Mouse (Mus musculus): ENCODE results near the gene Nkap.
"Not testable (repeated sequence)": the region's sequence is repeated elsewhere in the genome, so short reads cannot be mapped to it uniquely, and the experiment has no call there.

Nkap gene

DNA sequence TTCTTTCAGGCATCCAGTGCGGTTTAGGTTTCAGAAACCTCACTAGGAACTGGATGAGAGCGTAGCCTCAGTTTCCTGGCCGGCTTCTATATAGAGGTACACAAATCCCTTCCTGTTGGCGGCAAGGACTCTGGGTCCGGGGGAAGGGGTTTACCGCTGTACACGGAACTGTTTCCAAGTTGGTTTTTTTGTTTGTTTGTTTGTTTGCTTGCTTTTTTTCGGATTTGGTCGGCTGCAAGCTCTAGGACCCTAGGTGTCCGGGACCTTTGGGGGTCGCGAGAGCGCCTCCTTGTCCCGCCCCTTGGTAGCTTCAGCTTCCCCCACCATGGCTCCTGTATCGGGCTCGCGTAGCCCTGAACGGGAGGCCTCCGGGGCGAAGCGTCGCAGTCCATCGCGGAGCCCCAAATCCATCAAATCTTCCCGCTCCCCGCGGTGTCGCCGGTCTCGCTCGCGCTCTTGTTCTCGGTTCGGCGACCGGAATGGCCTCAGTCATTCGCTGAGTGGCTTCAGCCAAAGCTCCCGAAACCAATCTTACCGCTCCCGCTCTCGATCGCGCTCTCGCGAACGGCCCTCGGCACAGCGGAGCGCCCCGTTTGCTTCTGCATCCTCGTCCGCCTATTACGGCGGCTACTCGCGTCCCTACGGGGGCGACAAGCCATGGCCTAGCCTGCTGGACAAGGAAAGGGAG lies at the start of gene Nkap:
Gene Nkap, plus strand, starts transcription at position 125 of the 688 bp plus-strand sequence.
- peak; percentile 81 to 83 for DNase-seq

DNA sequence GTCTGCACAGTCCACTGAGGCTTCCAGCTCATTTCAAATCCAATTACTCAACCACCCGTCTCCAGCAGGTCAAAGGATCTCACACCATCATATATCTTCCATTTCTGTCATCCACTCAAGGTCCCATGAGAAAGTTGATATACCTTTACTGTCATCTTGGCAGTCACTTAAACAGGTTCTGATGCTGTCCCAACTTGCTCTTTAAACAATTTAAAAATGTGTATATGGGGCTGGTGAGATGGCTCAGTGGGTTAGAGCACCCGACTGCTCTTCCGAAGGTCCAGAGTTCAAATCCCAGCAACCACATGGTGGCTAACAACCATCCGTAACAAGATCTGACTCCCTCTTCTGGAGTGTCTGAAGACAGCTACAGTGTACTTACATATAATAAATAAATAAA lies 46.2 kb upstream of the Nkap start:
- not testable (repeated sequence) for DNase-seq

DNA sequence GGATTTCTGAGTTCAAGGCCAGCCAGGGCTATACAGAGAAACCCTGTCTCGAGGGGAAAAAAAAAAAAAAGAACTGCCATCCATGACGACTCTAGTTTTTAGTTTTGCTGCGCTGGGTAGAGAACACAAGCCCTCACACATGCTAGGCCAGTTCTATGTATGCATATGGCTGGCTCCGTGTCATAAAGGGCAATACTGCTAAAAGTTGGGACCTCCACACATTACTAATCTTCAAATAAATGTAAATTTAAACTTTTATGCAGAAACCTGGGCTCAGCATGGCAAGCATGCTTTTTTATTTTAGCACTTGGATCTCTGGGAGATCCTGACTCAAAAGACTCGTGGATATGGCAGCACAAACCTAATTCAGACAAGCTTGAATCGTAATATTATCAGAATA lies 45.4 kb upstream of the Nkap start:
- no peak for DNase-seq

DNA sequence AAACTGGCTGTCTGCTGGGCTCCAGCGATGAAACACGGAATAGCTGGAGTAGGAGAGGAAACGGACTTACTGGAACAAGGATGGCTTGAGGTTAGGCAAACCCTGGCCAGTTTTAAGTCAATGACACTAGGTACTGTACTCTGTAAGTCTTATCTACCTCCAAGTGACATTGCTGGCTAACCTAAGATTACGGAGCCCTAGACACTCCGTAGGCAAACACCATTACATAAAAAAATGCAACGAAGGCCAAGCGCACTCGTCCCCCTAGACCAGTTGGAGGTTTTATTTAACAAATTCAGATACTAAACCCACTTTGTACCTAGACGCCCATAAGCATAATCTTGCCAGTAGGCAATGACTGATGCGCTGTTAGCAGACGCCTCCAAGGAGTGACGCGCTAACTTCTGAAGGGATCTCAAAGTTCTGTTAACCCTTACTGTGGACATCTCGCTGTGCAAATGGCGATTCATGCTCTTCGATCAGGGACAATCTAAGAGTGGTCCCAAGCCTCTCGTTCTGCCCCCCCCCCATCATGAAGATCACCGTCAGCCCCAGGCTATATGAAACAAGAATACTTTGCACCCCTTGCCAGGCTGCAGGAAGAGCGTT lies 42.2 kb upstream of the Nkap start:
- peak in 1 of 2 experiments; percentile 19 for DNase-seq

DNA sequence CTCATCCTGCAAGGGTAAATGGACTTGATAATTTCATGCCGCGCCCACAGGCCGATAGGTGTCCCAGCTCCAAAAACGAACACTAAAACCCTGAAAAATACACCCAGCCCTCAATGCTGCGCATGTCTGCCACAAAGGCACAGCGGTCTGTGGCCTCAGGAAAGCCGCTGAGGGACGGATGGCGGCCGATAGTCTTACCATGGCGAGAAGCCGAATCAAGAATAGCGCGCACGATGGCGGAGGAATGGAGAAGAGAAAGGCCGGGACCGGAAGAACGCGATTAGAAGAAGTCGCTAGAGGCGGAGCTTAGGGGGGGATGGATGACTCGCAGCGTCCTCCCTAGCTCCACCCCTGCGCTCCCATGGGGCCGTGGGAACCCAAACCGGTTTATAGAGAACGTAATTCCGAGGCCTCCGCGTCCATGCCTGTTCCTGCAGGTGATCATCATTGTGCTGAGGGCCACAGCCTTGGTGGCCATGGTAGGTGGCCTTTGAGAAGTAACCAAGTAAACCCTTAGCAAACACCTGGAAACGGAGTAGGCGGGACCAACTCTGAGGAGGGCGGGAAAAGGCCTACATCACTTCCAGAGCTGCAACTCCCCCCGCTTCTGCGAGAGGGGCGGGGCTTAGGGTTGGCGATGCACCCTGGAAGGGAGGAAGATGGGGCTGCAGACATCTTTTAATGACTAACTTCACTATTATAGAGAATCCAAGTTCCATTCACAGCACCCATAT lies 41.5 kb upstream of the Nkap start, which contains the start of gene Rpl39:
Gene Rpl39, minus strand, starts transcription at position 476 of the 734 bp plus-strand sequence.
- peak; percentile 89 to 91 for DNase-seq

DNA sequence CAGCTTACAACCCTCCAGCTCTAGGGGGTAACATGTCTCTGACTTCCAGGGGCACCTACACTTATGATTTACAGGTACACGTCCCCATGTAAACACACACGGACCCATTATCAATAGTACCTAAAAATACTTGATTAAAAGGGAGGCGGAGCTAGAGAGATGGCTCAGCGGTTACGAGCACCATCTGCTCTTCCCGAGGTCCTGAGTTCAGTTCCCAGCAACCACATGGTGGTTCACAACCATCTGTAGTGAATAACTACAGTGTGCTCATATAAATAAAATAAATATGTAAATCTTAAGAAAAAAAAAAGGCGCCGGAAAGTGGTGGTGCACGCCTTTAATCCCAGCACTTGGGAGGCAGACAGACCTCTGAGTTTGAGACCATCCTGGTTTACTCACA lies 40.9 kb upstream of the Nkap start:
- DNase-seq = no peak

DNA sequence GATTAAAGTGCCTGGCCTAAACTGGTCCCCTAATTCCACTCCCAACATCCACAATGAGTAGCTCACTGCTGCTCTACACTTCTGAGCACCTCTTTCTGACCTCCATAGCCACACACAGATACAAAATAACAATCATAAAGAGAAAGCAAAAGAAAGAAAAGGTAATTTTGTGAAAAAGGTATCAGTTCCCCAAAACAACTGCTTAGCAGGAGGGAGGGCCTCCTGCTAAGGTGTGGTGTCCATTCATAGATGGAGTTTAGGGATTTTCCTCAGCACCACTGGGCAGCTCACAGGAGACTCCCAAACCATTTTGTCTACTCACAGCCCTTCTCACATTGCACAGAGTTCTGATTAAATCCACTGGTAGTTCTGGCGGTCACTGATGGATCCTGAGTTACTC lies 37.8 kb upstream of the Nkap start:
- peak in 1 of 2 experiments; percentile 4 for DNase-seq

DNA sequence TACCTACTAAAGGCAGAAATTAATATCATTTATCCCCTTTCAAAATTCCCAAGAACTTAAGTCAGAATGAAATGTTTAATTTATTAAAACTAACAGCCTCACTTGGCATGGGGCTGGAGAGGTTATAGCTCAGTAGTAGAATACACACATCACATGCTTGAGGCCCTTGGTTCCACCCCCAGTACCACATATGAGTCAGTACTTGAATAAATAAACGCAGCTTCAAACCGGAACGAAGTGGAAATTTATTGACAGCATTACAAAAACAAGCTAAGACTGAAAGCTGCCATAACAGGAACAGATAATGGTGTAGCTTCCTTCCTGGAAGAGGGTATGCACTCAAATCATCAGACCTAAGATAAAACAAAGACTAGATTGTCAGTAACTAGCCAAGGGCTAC lies 35.1 kb upstream of the Nkap start:
- no peak for DNase-seq

DNA sequence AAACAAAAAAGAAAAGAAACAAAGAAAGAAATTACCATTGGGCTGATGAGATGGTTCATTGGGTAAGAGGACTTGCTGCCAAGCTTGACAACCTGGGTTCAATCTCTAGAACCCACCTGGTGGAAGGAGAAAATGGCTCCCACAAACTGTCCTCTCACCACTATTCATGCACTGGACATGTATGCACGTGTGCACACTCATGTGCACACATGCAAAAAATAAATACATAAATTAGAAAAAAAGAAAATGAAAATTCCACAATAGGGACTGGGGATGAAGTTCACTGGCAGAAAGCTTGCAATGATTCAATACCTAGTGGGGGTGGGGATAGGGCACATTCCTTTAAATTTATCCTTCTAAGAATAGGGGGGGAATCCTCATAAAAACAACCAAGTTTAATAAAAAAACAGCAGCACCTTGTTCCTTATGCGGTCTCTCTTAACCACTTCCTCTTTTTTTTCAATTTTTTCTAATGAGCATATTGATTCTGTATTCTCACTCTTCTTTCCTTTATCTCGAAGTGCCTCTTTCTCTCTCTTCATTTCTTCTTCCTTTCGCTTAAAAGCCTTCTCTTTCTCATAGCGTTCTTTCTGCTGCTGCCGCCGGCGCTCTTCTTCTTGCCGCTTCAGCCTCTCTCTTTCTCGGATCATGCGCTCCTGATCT lies 31.4 kb upstream of the Nkap start:
- peak; percentile 15 to 20 for DNase-seq

DNA sequence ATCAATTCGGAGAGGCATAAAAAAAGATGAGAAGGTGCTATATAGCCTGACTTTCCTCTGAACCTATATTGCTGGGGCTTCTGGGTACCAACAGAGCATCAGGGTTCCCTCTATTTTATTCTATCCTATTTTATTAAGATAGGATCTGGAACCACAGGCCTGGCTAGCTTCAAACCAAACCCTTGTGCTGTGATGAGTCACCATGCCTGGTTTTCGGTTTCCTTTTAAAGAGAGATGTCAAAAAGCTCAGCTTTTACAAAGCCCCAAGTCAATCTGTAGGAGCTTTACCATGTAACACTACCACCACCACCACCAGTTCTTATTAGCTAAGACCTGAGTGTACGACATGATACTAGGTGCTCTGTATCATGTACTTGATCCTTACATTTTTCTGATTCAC lies 27.9 kb upstream of the Nkap start:
- DNase-seq = no peak

DNA sequence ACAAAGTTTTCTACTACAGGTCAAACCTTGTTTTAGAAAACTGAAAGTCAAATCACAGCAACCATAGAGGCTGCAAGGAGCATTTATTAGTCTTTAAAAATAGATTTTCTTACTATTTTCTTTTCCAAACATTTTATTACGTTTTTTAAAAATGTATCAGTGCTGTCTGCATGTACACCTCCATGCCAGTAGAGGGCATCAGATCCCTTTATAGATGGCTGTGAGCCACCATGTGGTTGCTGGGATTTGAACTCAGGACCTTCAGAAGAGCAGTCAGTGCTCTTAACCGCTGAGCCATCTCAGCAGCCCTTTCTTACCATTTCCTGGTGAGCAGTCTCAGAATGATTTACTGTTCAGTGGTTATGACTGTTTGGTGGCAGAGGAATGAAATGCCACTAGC lies 22.8 kb upstream of the Nkap start:
- DNase-seq = peak in 1 of 2 experiments; percentile 14

DNA sequence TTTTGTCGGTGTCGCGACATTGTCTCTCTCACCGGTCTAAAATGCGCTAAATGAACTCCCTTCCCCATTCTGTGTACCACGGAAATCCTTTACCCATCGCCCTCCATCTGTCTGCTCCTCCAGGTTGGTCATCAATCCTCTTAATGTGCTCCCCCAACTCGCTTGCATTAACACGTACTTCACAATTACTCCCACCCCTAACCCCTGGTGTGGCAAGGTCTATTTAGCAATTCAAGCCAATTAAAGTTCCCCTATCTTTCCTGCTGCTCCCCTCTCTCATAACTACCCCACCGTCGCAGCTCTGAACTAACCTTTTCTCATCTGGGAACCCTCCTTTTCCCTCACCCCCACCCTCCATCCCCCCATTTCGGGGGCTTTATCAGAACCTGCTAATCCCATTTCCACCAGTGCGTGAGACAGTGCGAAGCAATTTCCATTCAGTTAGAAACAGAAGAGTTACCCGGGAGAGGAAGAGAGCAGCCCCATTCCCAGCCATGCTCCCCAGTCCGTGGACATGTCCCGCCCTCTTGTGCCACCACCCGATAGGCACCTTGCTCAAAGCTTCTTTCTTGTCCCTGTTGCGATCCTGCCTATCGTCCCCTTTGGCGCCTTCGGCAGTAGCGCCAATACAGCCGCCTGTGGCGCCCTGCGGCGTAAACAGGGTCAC lies 16.9 kb upstream of the Nkap start:
- DNase-seq = no peak

DNA sequence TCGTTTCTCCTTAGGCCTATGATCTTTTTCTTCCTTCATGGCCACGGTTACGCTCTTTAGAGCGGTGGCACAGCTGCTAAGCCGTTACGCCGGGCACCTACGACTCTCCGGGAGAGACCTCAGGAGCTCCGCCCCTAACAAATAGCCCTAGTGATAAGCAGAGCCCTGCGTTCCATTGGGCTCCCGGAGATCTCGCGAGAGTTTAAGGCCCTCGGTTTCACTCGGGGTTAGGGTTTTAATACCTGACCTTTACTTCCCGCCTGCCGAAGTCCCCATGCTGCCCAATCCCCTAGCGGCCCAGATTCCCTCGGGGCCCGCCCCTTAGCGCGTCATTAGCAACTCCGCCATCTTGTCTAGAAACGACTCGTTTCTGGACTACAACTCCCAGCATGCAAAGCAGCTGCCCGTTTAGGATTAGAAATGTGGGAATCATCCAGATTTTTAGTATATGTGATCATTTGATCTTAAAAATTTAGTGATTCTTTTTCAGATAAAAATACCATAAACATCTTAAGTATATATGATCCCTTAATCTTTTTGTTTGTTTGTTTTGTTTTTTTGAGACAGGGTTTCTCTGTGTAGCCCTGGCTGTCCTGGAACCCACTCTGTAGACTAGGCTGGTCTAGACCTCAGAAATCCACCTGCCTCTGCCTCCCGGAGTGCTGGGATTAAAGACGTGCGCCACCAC lies 16.3 kb upstream of the Nkap start, which contains the start of gene Upf3b:
Gene Upf3b, minus strand, starts transcription at position 130 of the 688 bp plus-strand sequence.
- peak; percentile 92 to 96 for DNase-seq

DNA sequence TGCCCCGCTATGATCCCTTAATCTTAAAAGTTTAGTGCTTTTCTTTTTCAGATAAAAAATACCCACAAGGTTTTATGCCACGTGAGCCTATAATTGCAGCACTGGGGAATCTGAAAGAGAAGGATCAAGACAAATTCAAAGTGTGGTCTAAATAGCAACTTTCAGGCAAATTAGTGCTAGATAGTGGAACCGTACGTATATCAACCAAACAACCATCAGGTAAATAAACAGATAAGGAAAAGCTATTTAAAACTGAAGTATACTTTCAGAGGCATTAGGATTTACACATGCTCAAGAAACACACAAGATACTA lies 15.8 kb upstream of the Nkap start:
- DNase-seq = no peak

DNA sequence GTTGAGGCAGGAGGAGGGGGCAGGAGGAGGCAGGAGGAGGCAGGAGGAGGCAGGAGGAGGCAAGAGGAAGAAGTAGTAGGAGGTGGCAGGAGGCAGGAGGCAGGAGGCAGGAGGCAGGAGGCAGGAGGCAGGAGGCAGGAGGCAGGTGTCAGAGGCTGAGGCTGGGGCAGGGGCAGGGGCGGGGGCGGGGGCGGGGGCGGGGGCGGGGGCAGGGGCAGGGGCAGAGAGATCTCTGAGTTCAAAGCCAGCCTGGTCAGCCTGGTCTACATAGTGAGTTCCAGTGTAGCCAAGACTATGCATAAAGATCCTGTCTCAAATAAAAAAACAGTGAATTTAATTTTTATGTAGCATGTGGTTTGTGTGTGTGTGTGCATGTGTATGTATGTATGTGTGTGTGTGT lies 9.5 kb upstream of the Nkap start:
- DNase-seq = no peak

DNA sequence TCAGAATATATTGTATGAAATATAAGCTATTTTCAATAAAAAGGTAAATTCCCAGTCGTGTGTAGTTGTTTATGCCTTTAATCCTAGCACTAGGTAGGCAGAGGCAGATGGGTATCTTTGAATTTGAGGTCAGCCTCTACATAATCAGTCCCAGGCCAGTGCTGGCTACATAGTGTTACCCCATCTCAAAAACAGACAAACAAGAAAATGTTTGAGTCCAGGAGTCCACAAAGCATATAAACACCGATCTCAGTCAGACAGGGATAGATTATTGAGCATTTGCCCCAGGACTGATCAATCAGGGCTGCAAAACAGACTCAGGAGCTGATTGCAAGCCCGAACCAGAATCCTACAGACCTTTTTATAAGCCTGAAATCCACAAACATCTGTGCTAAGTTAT lies 7.0 kb upstream of the Nkap start:
- no peak for DNase-seq

DNA sequence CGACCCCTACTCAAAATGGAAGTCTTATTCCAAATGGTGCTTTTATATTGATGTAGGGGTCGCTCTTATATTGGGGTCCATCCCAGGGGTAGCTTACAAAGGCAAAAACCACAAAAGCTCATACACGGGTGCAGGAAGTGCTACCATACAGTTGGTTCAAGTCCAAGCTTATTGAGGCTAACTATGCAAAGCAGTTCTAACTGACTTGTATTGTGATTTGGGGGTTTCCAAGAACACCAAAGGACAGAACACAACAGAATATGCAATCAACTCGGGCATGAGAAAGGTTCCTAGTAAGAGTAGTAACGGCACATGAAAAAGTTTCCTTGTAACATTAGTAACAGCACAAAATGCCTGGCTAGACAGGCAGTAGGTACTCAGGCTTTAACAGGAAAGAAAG lies 6.4 kb upstream of the Nkap start:
- DNase-seq = peak in 1 of 2 experiments; percentile 14

DNA sequence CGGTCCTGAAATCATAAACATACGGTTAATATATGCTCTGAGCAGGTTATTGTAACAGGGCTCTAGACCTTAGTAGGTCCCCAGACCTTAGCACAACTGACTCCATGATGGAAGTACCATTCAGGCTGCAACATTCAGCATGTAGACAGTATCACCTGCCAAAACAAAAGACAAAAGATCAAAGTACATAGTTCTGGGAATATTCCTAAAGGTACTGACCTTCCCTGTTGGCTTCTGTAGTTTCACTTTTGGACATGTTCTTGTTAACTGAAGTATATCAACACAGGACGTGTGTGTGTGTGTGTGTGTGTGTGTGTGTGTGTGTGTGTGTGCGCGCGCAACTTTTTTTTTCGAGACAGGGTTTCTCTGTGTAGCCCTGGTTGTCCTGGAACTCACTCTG lies 1.1 kb upstream of the Nkap start:
- DNase-seq = no peak

DNA sequence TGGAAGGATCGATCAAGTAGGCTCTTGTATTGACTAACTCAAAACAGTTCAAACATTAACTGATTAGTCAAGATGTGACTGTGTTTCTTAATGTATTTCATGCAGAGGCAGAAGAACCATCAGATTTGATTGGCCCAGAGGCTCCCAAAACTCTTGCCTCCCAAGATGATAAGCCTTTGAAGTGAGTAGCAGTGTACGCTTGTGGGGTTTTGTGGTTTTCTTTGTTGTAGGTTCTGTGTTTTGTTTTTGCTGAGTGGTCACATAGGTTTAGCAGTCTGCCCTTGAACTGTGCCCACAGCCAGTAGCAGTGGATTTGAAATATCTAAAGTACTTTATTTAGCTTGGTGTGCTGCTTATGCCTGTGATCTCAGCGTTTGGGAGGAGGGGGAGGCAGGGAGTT lies 15.1 kb downstream of the Nkap start:
- no peak for DNase-seq

DNA sequence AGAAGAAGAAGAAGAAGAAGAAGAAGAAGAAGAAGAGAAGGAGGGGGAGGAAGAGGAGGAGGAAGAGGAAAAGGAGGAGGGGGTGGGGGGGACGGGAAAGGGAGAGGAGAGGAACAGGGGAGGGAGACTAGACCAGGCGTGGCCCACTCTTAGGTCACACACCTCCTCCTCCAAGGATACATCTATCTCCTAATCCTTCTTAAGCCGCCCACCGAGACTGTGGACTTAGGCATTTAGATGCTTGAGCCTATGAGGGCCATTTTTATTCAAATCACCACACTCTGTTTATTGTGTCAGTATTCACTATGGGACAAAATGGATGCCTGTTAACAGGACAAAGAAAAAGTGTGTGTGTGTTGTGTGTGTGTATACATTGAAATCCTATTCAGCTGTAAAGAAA lies 17.9 kb downstream of the Nkap start:
- DNase-seq = not testable (repeated sequence)

DNA sequence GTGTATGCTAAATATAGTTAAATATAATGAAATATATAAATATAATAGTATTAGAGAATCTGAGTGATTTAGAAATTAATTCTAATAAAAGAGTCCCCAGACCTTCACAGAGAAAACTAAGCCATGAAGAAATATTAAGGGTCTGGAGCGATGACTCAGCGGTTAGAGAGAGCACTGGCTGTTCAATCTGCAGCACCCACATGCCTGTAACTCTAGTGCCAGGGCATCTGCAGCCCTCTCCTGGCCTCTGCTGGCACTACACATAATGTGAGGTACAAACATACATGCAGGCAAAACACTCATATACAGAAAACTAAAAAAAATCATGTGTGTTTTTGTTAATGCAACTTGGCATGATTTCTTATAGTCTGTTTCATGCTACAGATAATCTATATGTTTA lies 18.4 kb downstream of the Nkap start:
- peak; percentile 7 to 57 for DNase-seq

DNA sequence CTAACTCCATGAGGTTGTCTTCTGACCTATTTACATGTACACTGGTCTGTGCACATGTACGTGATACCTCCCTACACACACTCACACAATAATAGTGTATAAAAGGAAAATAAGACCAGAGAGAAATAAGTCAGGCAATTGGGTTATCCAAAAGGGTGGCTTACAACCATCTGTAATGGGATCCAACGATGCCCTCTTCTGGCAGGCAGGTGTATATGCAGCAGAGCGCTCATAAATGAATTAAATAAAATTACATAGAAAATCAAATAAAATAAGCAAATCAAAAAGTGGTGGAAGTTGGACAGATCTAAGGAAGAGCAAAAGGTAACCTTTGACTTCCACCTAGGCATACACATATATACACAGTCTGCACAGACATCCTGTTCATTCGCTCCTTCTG lies 31.2 kb downstream of the Nkap start:
- DNase-seq = peak; percentile 28 to 30
